ENCODE assay signal across 8 mouse cellular contexts in the genomic region with DNA sequence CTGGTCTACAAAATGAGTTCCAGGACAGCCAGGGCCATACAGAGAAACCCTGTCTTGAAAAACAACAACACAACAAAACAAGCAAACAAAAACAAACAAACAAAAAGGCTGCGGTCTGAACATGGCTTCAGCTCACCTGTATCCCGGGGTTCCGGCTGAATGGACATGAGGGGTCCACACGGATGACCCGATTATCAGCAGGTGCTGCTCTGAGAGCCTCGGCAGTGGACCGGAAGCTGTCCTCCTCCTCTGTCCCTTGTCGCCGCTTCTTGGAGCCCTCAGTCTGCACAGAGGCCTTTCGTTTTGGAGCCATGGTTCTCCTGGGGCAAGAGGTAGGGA. TPM values are rescaled to one million over a fixed set of nuclear protein-coding genes. Genes with fewer than 3 reads are reported as not detected.
DNase-seq lines count a peak whose midpoint lies in the region; ATAC-seq and TF ChIP-seq lines count a peak whose summit lies in the region.

Gene Rrp9, plus strand, starts transcription at position 301 of the 339 bp plus-strand sequence.

- peaks cover 5% of the 10 kb centered on the region; the same call in 1 of the 2 replicates for H3K36me3 ChIP-seq in heart, embryonic 12.5 days

- no peak for TF ChIP-seq CTCF in cerebellum, adult 2 months (IDR thresholded peaks at IDR 0.05; ENCODE audit: borderline replicate concordance, insufficient read depth, low read depth, low read length)

- no peaks in the 10 kb centered on the region for H3K27me3 ChIP-seq in cerebellum, adult 2 months (ENCODE audit: control insufficient read depth, insufficient read depth, low read length)
- H3K27me3 ChIP-seq in heart, embryonic 12.5 days (replicated peaks), result no peaks in the 10 kb centered on the region

- no peaks in the 10 kb centered on the region for H3K9me3 ChIP-seq in heart, embryonic 12.5 days (replicated peaks)

- TF ChIP-seq POLR2A in cerebellum, adult 2 months (IDR thresholded peaks at IDR 0.05; ENCODE audit: borderline replicate concordance, insufficient read depth, low read length), result no peak

- no peak for ATAC-seq in cerebellum, adult (ENCODE audit: insufficient number of reproducible peaks, low FRiP score, low TSS enrichment)
- ATAC-seq in heart, embryonic 12.5 days (ENCODE audit: insufficient number of reproducible peaks, low FRiP score), result no peak

- WGBS in cerebellum, adult 2 months, result 82% methylated on average over 10 of the region's 10 CpGs
- 81% methylated on average over 10 of the region's 10 CpGs for WGBS in heart, embryonic 12.5 days

- peak in 1 of 2 experiments; percentile 21 for DNase-seq in cerebellum, adult 2 months
- DNase-seq in urinary bladder, postnatal 14 days (ENCODE audit: low spot score), result peak; percentile 5
- no peak for DNase-seq in urinary bladder, postnatal 36 days (ENCODE audit: low spot score in 2 of 2)
- DNase-seq in layer of hippocampus, adult 8-10 months (ENCODE audit: low spot score in 2 of 2), result peak in 1 of 2 experiments; percentile 3
- peak; percentile 2 for DNase-seq in lung, postnatal 14 days
- DNase-seq in embryo, embryonic 10 days (ENCODE audit: low spot score), result no peak

- peak within 1 kb of the TSS; percentile 93 for H3K4me2 ChIP-seq in heart, embryonic 12.5 days

- H3K27ac ChIP-seq in cerebellum, adult 2 months (ENCODE audit: insufficient read depth, low read length), result peak within 1 kb of the TSS; percentile 41
- no peak within 1 kb of the TSS for H3K27ac ChIP-seq in heart, embryonic 12.5 days (ENCODE audit: poor library complexity, severe bottlenecking)

- peak within 1 kb of the TSS; percentile 43 for H3K4me3 ChIP-seq in cerebellum, adult 2 months (replicated peaks; ENCODE audit: insufficient read depth, low read depth, low read length)
- H3K4me3 ChIP-seq in heart, embryonic 12.5 days, result peak within 1 kb of the TSS; percentile 77

- H3K9ac ChIP-seq in heart, embryonic 12.5 days, result peak within 1 kb of the TSS; percentile 50

- peaks cover 23% of the 10 kb centered on the region for H3K4me1 ChIP-seq in cerebellum, adult 2 months (ENCODE audit: control insufficient read depth, insufficient read depth, low read length)
- H3K4me1 ChIP-seq in heart, embryonic 12.5 days (replicated peaks), result peaks cover 48% of the 10 kb centered on the region

RNA-seq across cellular contexts. Expression of gene Rrp9, which starts in this region (rescaled TPM):
- polyA plus RNA-seq in cerebellum, adult 2 months (2012; rRNA removed), result 42.5 and 43.7 TPM in 2 replicates
- 32.5 and 34.5 TPM in 2 replicates for polyA plus RNA-seq in heart, embryonic 12.5 days (2016; fragmentation: Nextera tagmentation; extraction: Ambion mirVana)
- 10 to 100 TPM; 32.7 to 42.1 (median 33.2) TPM for total RNA-seq in layer of hippocampus, adult 8-10 months (2022)

Comparison
In these comparisons a context has a peak if more than half of its experiments do, and no peak if none do; other contexts are left out.
1. DNase-seq: peak in urinary bladder, postnatal 14 days (single experiment) and lung, postnatal 14 days (single experiment); none in urinary bladder, postnatal 36 days (0 of 2) and embryo, embryonic 10 days (single experiment).